Mouse (Mus musculus): Measurements from ENCODE around the gene Top1.

The Top1 gene

DNA sequence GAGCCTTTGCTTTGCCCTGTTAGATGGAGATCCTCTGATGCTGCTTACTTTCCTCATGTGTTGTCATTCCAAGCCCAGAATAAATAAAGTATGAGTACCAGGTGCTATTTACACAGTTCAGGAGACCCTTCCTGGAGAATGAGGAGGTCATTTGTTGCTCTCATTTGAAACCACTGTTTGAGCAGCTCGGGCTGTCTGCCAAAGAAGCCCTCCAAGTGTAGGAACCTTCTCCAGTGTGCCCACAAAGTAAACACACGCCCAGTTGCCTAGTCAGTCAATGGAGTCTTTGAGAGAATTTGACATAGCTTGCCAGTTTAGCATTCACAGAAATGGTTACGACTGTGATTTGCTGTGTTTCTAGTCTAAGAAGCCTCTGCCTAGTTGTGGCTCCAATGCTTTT lies 73.1 kb downstream of the Top1 start:
- DNase-seq (ENCODE audit: low spot score), result no peak

- no peak for DNase-seq (ENCODE audit: low spot score)
These were observed 77.0 kb downstream of the Top1 start for GRCm38 (mm10) chr2:160722714-160723113.

GRCm38 (mm10) chr2:160723613-160724375 lies 78.1 kb downstream of the Top1 start:
- no peak for DNase-seq (ENCODE audit: low spot score)

DNA sequence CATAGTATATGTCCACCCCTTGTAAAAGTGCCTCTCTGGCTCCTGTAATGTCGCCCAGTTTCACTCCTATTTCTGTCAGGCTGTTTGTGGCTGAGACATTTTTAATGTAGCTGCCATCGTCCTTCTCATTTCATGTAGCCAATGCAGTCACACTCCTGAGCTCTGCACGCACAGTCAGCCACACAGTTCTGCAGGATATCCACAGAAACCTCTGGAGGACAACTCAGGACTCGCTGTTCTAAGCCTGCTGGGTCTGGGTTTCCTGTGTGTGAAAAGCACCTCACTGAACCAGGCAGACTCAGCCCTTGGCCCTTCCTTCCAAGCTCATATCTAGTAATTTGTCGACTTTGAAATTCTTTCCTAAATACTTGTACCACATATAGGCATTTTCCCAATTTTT lies 78.8 kb downstream of the Top1 start:
- no peak for DNase-seq (ENCODE audit: low spot score)

- no peak for DNase-seq (ENCODE audit: low spot score)
These were observed 80.5 kb downstream of the Top1 start for GRCm38 (mm10) chr2:160725877-160726864.

- DNase-seq (ENCODE audit: low spot score), result no peak
These were observed 83.3 kb downstream of the Top1 start for GRCm38 (mm10) chr2:160728972-160729371.

GRCm38 (mm10) chr2:160729436-160729835 lies 83.7 kb downstream of the Top1 start:
- DNase-seq (ENCODE audit: low spot score), result peak; percentile 47

DNA sequence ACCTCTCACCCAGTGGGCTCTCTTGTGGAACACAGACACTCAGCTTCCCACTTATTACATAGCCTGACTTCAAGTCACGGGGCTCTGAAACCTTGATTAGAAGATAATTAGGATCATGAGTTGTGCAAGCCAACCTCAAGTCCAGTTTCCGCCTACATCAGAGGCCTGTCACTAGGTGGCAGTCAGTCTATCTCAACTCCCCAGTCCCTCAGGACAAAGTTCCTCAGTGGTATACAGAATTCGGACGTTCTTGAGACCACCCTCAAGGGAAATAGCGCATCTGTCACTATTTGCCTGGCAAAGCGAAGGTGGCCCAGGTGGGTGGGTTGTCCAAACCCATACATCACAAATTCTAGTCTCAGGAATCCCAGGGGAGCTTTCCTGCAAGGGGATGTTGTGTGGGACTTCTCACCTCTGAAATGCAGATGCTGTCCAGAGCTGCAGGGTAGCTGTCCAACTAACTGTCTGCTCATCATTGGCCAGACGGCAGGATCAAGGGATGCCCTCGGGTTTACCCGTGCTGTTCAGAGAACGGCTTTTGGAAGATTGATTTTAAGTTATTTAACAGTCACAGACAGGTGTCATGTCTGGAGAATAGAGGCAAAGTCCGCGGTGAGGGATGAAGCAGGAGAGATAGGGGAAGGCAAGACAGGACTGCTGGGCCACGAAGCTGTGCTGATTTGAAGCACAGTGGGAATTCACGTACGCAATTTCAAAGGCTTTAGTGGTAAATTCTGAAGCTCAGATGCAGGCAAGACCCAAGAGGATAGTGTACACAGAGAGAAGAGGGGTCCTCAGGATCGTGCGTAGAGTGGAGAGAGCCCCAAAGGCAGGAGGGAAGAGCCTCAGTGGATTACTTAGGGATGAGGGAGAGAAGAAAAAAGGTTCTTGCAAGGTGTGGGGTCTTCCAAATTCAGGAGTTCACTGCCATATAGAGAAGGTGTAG lies 84.4 kb downstream of the Top1 start:
- DNase-seq (ENCODE audit: low spot score), result no peak

GRCm38 (mm10) chr2:160730797-160731116 lies 85.1 kb downstream of the Top1 start:
- DNase-seq (ENCODE audit: low spot score), result no peak

DNA sequence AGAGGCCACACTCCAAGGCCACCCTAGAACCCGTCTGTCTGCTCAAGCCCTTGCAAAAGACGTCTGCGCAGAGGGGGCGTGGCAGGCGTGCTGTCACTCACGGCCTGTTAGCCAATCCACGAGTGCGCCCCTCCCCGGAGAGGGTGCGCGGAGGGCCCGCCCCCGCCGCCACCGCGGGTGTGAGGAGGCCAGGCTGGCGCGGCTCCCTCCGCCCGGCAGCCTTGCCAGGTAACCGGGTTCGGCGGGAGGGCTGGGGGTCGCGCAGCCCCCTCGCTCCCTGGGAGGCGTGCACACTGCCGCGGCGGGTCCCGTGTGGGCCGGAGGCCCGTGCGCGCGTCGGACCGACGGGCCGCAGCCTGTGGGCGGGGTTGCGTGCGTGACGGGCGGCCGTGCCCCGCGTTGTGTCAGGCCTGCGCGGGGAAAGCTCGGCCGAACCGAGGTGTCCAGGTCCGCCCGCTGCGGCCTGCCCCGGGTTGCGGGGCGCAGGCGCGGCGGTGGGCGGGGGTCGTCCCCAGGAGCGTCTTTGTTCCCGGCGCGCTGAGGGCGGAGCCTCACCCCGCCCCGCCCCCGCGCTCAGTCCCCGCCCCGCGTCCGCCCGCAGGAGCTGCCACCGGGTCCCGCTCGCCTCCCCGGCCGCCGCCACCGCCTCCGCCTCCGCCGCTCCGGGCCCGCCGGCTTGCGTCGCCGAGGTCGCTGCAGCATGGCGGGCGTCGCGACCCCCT lies 85.6 kb downstream of the Top1 start, which contains the start of gene Plcg1:
Gene Plcg1 (plus strand): TSS at position 184 of the 722 bp plus-strand sequence.
- DNase-seq (ENCODE audit: low spot score), result peak; percentile 95

GRCm38 (mm10) chr2:160731839-160732261 lies 86.2 kb downstream of the Top1 start:
- DNase-seq (ENCODE audit: low spot score), result peak; percentile 59

- no peak for DNase-seq (ENCODE audit: low spot score)
These were observed 86.8 kb downstream of the Top1 start for GRCm38 (mm10) chr2:160732420-160732995.

- DNase-seq (ENCODE audit: low spot score), result no peak
These were observed 87.4 kb downstream of the Top1 start for GRCm38 (mm10) chr2:160733131-160733531.

DNA sequence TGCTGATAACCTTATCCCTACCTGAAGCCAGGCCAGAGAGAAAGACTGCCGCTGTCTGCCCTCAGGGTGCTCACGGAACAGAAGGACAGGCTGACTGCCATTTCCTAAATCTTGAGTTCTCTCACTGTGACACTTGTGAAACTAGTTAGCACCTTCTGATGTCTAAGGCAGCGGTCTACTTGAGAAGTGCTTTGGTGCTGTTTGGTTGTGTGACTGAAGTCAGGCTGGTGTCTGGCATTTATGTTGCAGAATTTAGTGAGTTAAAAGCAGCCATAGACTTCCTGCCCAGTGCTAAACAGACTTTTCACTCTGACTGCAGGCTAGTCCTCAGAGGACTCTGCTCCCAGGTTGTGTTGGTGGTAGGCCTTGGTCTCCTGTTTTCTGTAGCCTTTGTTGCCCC lies 88.6 kb downstream of the Top1 start:
- no peak for DNase-seq (ENCODE audit: low spot score)

DNA sequence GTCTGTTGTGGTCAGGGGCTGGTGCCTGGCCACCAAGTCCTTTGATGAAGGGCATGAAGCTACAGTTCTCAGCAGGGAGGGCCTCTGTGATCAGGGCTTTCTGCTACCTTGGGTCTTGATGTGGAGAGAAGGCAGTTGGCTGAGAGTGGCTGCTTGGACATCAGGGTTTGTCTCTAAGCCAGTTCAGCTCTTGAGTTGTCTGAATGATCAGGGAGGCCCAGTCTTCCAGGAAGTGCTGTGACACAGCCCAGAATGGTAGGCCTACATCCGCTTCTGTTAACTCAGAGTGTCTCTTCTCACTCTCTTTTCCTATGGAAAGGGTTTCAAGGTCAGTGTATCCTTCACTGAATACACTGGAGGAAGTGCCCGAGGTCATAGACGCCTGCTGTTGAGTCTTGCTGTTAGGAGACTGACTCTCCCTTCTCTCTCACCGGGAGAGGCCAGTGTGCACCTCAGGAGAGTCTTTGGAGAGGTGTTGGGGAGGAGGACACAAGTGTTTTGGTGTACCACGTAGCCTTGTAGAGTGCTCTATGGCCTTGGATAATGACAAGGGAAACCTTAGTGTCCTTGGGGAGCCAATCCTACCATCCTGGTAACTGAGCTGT lies 90.1 kb downstream of the Top1 start:
- no peak for DNase-seq (ENCODE audit: low spot score)

DNA sequence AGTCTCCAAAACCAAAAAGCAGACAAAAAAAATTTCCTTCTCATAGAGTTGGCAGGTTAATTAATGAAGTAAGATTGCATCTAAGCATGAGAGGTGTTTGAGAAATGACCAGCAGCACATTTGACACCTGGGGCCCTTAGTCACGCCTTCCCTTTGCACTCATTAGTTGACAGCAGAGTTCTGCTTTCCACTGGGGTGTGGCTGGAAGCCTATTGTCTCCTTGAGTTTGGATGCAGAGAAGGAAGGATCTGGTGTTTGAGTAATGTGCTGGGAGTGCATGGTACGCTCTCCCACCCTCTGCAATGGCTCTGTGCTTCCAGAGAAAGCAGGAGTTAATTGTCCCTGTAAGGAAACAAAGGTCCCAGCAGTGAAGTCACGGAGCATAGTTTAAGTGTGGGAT lies 90.8 kb downstream of the Top1 start:
- DNase-seq (ENCODE audit: low spot score), result no peak

DNA sequence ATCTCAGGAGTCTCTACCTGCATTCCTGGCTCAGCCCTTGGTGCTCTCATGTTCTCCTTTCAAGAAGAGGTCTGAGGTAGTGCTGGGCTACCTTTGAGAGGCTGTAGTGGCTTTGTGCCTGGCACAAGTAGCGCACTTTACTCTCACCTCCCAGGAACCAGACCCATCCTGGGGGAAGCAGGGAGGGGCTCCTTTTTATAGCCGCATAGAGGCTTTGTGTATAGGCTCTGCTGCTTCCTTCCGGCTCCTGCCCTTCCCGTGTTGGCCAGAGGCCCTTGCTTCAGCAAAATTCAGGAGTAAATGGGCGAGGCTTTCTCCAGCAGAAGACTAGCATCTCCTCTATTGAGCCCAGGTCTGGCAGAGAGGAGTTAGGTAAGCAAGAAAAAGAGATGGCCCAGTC lies 92.7 kb downstream of the Top1 start:
- DNase-seq (ENCODE audit: low spot score), result no peak

GRCm38 (mm10) chr2:160739647-160740356 lies 94.1 kb downstream of the Top1 start:
- no peak for DNase-seq (ENCODE audit: low spot score)

- no peak for DNase-seq (ENCODE audit: low spot score)
These were observed 95.0 kb downstream of the Top1 start for GRCm38 (mm10) chr2:160740521-160741156.
